Mouse (Mus musculus) NIH3T3 (cell line): ENCODE measurements around the gene Esyt1.
A peak's percentile ranks its signal among the peaks of the same experiment; 100 is the strongest.
"Not testable (repeated sequence)": the region's sequence is repeated elsewhere in the genome, so short reads cannot be mapped to it uniquely, and the experiment has no call there.

Source experiments
- DNase-seq: peaks from one replicate; pipeline ENCODE4 v3.0.0-alpha.2; 2012; ENCODE audit warnings: low read depth

The Esyt1 gene

DNA sequence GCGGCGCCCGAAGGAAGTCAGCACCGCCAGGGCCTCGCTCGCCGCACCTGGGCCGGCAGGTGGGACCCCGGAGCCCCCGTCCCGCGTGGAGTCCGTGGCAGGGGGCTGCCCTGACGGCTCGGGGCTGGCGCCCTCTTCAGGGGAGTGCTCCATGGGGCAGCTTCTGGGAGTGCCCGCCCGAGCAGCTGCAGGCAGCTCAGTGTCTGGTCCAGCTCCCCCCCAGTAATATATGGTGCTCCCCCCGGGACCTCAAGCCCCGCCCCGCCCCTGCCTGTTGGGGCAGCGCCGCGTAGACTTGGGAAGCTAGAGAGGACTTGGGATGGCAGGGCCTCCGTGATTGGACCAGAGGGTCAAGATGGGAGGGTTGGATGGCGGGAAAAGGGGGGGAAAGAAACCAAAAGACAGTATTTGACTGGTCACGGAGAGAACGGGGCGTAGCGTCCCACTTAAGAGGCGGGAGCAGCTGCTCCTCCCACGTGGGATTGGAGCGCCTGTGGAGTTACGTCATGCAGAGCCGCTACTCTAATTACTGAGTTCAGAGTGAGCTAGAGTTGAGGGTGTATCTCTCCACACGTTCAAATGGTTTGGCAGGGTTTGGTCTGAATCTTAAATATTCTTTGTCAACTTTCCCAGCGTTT is at the start of gene Esyt1:
TSS of gene Esyt1 (minus strand) at position 201 of the 638 bp plus-strand sequence.
- DNase-seq: peak; percentile 99

GRCm38 (mm10) chr10:128575063-128575462 is 49.4 kb upstream of the Esyt1 start:
- DNase-seq: peak; percentile 34

DNA sequence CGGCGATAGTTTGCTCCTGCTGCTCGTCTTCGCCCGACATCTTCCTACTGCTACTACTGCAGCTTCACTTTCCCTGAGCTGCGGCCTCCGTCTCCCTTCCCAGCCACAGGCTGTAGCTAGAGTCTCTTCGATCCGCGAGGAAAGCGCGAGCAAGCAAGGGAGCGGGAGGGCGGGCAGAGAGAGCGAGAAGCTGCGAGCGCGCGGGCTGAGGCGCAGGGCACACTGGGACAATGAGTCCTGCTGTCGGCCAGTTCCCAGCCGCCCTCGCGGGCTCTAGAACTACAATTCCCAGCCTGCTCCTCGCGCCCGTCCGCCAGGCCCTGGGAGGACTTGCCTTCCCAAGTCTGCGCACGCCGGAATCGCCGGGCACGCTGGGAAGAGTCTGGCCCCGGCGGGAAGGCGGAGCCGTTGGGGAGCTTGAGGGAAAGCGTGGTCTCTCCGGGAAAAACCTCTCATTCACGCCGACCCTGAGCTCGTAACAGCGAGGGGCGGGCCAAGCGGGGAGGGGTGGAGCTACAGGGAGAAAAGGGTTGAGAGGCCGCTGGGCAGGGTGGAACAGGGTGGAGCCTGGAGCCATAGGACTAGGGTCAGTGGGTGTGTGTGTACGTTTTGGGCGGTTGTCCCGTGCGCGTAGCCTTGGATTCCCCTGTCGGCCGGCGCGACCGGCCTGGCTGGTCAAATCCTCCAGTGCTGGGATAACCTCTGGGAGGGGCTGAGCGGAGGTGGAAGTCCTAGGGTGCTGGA is 40.3 kb upstream of the Esyt1 start, which contains the start of gene Pa2g4:
TSS of gene Pa2g4 (minus strand) at position 200 of the 744 bp plus-strand sequence.
- peak; percentile 100 for DNase-seq

DNA sequence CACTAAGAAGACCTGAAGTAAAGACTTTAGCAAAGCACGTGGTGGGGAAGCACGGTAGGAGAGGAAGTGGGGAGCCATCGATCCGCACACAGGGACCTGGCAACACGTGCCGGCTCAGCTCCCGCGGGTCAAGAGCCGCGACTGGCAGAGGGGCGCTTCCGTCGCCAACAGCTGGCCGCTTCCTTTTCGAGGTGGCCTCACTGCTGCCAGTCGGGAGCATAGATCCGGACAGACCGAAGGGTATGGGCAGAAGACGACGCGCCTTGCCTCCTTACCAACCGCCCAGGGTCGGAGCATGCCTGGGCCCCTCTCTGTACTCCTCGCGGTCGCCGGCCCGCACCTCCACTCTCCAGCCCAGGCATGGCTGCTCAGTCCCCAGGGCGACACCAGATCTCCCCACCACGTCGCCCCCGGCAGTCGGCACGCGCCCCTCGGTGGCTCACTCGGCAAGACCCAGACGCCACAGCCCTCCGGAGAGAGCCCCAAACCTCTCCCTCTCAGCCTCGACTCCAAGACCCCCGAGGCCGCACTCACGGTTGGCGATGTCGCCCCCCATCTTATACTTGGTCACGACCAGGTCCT is 39.6 kb upstream of the Esyt1 start:
- peak; percentile 31 for DNase-seq

- no peak for DNase-seq
These were observed 37.9 kb upstream of the Esyt1 start for GRCm38 (mm10) chr10:128563544-128563943.

- DNase-seq: no peak
These were observed 31.3 kb upstream of the Esyt1 start for GRCm38 (mm10) chr10:128556963-128557362.

- peak; percentile 34 for DNase-seq
These were observed 30.6 kb upstream of the Esyt1 start for GRCm38 (mm10) chr10:128556286-128556685.

- DNase-seq: not testable (repeated sequence)
These were observed 29.9 kb upstream of the Esyt1 start for GRCm38 (mm10) chr10:128555567-128555966.

GRCm38 (mm10) chr10:128550144-128550823 is 24.6 kb upstream of the Esyt1 start:
- DNase-seq: not testable (repeated sequence)

DNA sequence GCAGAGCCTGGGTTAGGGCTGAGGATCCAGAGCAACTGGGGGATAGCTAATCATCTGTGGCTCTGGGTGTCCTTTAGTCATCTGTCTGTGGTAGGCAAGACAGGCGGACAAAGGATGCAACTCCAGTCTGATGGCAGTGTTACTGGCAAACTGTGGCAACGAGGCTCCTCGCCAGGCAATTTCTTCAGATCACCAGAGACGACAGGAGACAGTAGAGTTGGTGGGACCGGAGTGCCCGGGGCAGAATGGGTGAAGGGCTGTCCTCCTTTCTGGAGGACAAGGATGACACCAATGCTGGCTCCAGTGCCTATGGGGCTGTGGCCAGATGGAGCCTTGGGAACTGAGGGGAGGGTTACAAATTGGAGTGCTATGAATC is 24.0 kb upstream of the Esyt1 start:
- DNase-seq: peak; percentile 36

DNA sequence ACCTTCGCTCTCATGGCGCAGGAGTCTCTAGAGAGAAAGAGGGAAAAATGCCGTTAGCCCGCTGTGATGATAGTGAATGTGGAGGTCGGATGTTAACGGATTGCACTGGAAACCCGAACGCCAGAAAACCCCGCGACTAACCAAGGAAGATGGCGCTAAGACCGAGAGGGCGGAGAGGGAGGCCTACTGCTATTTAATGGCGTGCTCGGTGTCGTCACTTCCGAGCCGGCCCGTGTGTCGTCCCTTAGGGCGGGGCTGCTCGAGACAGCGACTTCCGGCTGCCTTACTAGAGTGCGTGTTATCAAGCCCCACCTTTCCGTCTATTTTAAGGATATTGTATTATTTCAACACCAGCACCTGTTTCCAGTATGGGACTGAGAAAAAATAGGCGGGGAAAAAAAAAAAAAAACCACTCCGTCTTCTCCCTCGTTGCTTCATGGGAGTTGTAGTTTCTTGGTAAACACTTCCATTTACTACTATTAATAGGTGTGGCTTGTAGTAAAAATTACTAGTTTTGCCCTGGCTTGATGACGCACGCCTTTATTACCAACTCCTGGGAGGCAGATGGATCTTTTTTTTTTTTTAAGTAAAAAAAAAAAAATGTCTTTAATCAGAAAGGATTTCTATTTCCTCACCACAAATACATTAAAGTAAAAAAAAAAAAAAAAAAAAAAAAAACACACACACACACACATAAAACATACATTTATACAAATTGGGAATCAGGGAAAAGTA is 23.4 kb upstream of the Esyt1 start, which contains the start of gene Rpl41:
TSS of gene Rpl41 (minus strand) at position 359 of the 735 bp plus-strand sequence.
- peak; percentile 98 for DNase-seq

DNA sequence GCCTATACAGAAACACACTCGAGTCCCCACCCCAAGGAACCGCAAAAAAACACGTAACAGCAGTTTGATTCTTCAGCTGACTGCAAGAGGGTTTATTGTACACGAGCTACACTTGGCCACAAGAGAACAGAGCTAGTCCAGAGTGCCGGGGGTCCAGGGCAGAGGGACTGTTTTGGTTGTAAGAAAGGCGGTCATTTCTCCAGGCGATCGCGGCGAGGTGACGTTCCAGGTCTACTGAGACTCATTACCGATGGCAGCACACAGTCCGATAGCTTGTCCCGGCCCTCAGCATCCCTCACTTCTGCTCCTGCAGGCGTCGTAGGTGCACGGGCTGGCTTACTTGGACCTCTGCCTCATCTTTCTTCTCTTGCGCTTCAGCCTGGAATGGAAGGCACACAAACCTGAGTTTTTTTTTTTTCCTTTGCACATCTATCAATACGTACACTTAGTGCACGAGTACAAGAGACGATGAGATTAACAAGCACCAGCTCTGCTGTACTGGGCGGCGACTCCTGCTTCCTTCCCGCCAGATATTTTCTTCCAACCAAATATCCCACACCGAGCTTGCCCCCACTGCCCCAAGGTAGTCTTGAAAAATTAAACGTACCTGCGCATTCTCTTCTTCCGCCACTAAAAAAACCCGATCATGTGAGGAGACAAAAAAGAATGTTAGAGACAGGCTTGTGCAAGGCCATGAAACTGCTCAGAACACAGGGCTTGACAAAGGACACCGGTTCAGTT is 22.6 kb upstream of the Esyt1 start:
- not testable (repeated sequence) for DNase-seq

DNA sequence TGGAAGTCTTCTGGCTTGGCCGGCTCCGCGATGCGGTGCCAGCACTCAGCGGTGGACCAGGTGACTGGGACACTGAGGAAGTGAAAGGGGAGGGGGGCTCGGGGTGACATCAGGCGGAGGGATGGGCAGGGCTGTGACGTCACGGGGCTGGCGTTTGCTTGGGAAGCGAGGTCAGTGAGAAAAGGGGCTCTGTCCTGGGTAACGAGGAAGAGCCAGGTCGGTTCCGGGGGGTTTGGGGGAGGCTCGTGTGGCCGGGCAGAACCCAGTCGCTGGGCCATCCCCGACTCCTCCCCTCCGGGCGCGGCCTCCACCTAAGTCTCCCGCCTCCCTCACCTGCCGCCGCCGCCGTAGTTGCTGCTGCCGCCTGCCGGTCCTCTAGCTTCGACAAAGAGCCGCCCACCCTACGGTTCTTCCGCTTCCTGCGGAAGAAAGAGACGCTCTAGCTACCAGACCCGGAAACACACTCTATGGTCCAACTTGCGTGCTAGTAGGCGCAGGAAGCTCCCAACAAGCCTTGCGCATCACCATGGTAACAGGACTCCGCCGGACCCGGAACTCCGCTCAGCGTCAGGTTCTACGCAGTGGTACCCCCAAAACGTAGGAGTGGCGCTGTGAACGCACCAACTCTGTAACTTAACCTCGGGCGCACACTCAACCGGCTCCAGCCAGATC is 21.8 kb upstream of the Esyt1 start, which contains the start of gene Zc3h10:
TSS of gene Zc3h10 (minus strand) at position 414 of the 672 bp plus-strand sequence.
- peak; percentile 98 for DNase-seq

- no peak for DNase-seq
These were observed 21.1 kb upstream of the Esyt1 start for GRCm38 (mm10) chr10:128546787-128547186.

DNA sequence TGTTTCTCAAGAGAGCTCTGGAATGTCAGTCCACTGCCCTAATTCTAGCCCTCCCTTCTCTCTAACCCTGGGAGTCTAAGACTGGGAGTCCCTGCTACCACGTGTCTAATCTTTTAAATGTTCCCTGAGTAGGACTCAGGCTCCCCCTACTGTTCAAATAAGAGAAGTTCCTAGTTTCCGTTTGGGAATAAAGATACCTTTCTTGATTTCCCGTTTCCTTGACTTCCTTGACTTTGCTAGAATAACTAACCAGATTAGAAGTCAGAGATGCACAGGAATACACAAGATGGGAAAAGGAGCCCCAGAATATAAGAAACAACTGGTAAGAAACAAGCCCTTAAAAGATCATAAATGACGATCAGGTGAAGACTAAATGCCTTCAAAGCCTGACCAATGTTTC is 20.7 kb upstream of the Esyt1 start:
- peak; percentile 85 for DNase-seq

- DNase-seq: peak; percentile 24
These were observed 19.9 kb upstream of the Esyt1 start for GRCm38 (mm10) chr10:128545570-128545898.

DNA sequence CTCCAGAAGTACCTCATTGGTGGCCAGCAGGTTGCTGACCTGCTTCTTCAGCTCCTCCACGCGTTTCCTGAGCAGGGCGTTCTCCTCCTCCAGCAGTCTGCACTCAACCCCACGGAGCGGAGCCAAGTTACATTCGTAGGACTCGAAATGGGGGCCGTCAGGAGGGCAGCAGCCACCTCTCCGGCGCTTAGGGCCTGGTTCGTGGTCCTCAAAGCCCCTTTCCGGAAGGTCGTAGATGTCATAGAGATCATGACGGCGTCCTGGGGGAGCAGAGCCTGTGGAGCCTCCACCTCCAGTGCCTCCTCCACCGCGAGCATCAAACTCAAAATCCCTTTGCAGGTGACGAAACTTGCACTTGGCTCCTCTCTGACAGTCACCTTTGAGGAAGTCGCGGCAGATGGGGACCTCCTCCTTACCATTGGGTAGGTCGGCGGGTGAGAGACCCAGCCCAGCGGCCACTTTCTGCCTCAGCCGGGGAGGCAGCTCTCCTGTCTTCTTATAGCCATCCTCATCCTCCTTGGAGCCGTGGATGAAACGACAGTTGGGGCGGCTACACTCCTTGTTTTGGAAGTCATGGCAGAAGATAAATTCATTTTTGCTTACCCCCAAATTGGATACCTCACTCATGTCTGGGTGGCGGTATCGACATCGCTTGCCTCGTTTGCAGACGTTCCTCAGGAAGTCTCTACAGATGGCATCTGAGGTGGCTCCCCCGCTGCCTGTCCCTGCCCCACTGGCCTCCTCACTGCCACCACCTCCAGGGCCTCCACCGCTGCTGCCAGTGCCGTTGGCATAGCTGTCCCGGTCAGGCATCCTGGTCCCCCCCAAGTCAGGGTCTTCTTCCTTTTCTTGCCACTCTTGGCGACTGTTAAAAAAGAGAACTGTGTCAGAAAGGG is 19.3 kb upstream of the Esyt1 start:
- no peak for DNase-seq

DNA sequence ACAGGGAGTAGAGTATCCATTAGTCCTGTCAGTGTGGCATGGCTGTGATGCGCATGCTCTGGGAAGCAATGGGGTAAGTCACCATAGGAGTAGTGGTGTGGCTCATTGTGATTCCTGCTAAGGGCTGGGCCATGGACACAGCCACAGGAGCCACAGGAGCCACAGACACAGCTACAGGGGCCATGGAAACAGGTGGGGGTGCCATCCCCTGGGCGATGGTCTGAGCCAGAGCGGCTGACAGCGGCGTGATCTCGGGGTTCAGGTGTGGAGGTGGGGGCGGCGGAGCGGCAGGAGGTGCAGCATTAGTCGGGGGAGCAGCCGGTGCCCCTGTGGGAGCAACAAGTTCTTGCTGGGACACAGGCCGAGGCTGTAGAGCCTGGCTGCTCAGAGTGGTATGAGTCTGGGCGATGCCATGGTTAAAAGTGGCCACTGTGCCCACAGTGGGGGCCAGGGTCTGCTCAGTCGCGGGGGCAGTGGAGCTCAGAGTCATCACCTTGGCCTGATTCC is 18.5 kb upstream of the Esyt1 start:
- DNase-seq: no peak

GRCm38 (mm10) chr10:128543100-128543499 is 17.4 kb upstream of the Esyt1 start:
- DNase-seq: no peak
